Mouse (Mus musculus): Measurements from ENCODE around the gene Boll.

GRCm38 (mm10) chr1:55406531-55407375 is 43.5 kb upstream of the Boll start:
- TF ChIP-seq CTCF (IDR thresholded peaks at IDR 0.05; ENCODE audit: borderline replicate concordance, extremely low read depth, insufficient read depth, insufficient read length) (no peak), POLR2A (IDR thresholded peaks at IDR 0.05; ENCODE audit: borderline replicate concordance, extremely low read depth, insufficient read depth, insufficient read length, poor library complexity, severe bottlenecking) (no peak)
